Mouse (Mus musculus) right cerebral cortex, postnatal 14 days (tissue): Measurements from ENCODE around the gene Krtap16-3.

Experiments used
- DNase-seq: peaks from one replicate; pipeline ENCODE4 v3.0.0; 2022

Krtap16-3 gene

GRCm38 (mm10) chr16:88962773-88963172 lies at the start of gene Krtap16-3:
Gene Krtap16-3, minus strand, starts transcription at chr16:88962873.
- DNase-seq, result no peak

GRCm38 (mm10) chr16:89010659-89011058 lies 48.0 kb upstream of the Krtap16-3 start, which contains the start of gene Krtap22-2:
Gene Krtap22-2, minus strand, starts transcription at chr16:89010759.
- DNase-seq, result no peak

GRCm38 (mm10) chr16:88941106-88941505 lies 21.6 kb downstream of the Krtap16-3 start:
- DNase-seq, result no peak

- DNase-seq, result peak; percentile 8
These were observed 24.4 kb downstream of the Krtap16-3 start for GRCm38 (mm10) chr16:88938252-88938651.

GRCm38 (mm10) chr16:88932165-88932564 lies 30.5 kb downstream of the Krtap16-3 start, which contains the start of gene Krtap19-9b:
Gene Krtap19-9b, minus strand, starts transcription at chr16:88932265.
- DNase-seq, result no peak
